Mouse (Mus musculus) frontal cortex, adult (tissue): Measurements from ENCODE around the gene Bdp1.
"Not testable (repeated sequence)": the region's sequence is repeated elsewhere in the genome, so short reads cannot be mapped to it uniquely, and the experiment has no call there.

Source experiments
- ATAC-seq: cut with Nextera tagmentation; 2 replicates; pipeline ENCODE4 v1.9.2; 2017; ENCODE audit warnings: mild to moderate bottlenecking, moderate library complexity, mixed read lengths; ENCODE audit not compliant: low TSS enrichment

Bdp1 gene

GRCm38 (mm10) chr13:100103748-100104254 lies at the start of gene Bdp1:
Gene Bdp1 (minus strand): TSS chr13:100104070.
- peak; percentile 67 for ATAC-seq

GRCm38 (mm10) chr13:100152659-100153058 lies 48.8 kb upstream of the Bdp1 start:
- no peak for ATAC-seq

GRCm38 (mm10) chr13:100141646-100142314 lies 37.9 kb upstream of the Bdp1 start:
- no peak for ATAC-seq

- ATAC-seq = no peak
Measured at GRCm38 (mm10) chr13:100125258-100125643, 21.4 kb upstream of the Bdp1 start.

- peak; percentile 100 for ATAC-seq
Measured at GRCm38 (mm10) chr13:100124423-100125257, 20.8 kb upstream of the Bdp1 start, which contains the start of gene Smn1. Gene Smn1 (plus strand): TSS chr13:100124852.

- ATAC-seq = no peak
Measured at GRCm38 (mm10) chr13:100123970-100124369, 20.1 kb upstream of the Bdp1 start.

- no peak for ATAC-seq
Measured at GRCm38 (mm10) chr13:100112218-100112972, 8.5 kb upstream of the Bdp1 start.

GRCm38 (mm10) chr13:100107652-100108472 lies 4.0 kb upstream of the Bdp1 start, which contains the start of gene Serf1:
Gene Serf1 (plus strand): TSS chr13:100108012.
- ATAC-seq = peak; percentile 80

- ATAC-seq = peak; percentile 2; the same call in 1 of the 2 replicates
Measured at GRCm38 (mm10) chr13:100103052-100103658, 715 bp downstream of the Bdp1 start.

GRCm38 (mm10) chr13:100098808-100099207 lies 5.1 kb downstream of the Bdp1 start:
- no peak for ATAC-seq

- ATAC-seq = no peak
Measured at GRCm38 (mm10) chr13:100071473-100071872, 32.4 kb downstream of the Bdp1 start.

- ATAC-seq = no peak
Measured at GRCm38 (mm10) chr13:100067821-100068220, 36.0 kb downstream of the Bdp1 start.

GRCm38 (mm10) chr13:100063936-100064335 lies 39.9 kb downstream of the Bdp1 start:
- no peak for ATAC-seq

GRCm38 (mm10) chr13:100057738-100058137 lies 46.1 kb downstream of the Bdp1 start:
- ATAC-seq = not testable (repeated sequence)

GRCm38 (mm10) chr13:100026013-100026412 lies 77.9 kb downstream of the Bdp1 start:
- no peak for ATAC-seq

- ATAC-seq = no peak
Measured at GRCm38 (mm10) chr13:100016891-100017290, 87.0 kb downstream of the Bdp1 start.

GRCm38 (mm10) chr13:100015937-100016336 lies 87.9 kb downstream of the Bdp1 start:
- peak; percentile 18 for ATAC-seq

- ATAC-seq = peak; percentile 99
Measured at GRCm38 (mm10) chr13:100014906-100015895, 88.7 kb downstream of the Bdp1 start, which contains the start of gene Mccc2. Gene Mccc2 (minus strand): TSS chr13:100015639.

GRCm38 (mm10) chr13:100005911-100006496 lies 97.9 kb downstream of the Bdp1 start:
- no peak for ATAC-seq
